Mouse (Mus musculus): ENCODE measurements at regions not wholly inside any gene's neighbourhood (a gene's known extent, or its start where the extent isn't known, plus 50 kb on each side); places are given as distances from the start of the nearest gene placed in this dataset.

- ATAC-seq (replicated peaks; ENCODE audit: low FRiP score): no peak
- WGBS: 74% methylated on average over 7 of the region's 7 CpGs
- Histone ChIP-seq H3K36me3 (ENCODE audit: control insufficient read depth, insufficient read depth, low read length) (no peaks in the 10 kb centered on the region), H3K4me2 (no peak overlapping the region), H3K9ac (ENCODE audit: low read depth, low read length) (no peak overlapping the region), H3K4me3 (ENCODE audit: low read depth, low read length) (no peak overlapping the region), H3K27me3 (replicated peaks; ENCODE audit: control insufficient read depth, insufficient read depth, low read length) (no peaks in the 10 kb centered on the region), H3K9me3 (ENCODE audit: control insufficient read depth, low read length) (no peaks in the 10 kb centered on the region), H3K27ac (ENCODE audit: low read depth, low read length) (no peak overlapping the region), H3K4me1 (replicated peaks; ENCODE audit: control insufficient read depth, insufficient read depth, low read length) (peaks cover 7% of the 10 kb centered on the region; the same call in 1 of the 2 replicates)
- no peak for DNase-seq (ENCODE audit: low spot score)
Observed at GRCm38 (mm10) chr17:83079361-83079685, 135.8 kb upstream of the Pkdcc start.

GRCm38 (mm10) chr17:83081729-83082128, 133.4 kb upstream of the Pkdcc start:
- Histone ChIP-seq H3K4me1 (replicated peaks; ENCODE audit: control insufficient read depth, insufficient read depth, low read length) (peaks cover 7% of the 10 kb centered on the region; the same call in 1 of the 2 replicates), H3K9me3 (ENCODE audit: control insufficient read depth, low read length) (no peaks in the 10 kb centered on the region), H3K9ac (ENCODE audit: low read depth, low read length) (no peak overlapping the region), H3K4me2 (no peak overlapping the region), H3K4me3 (ENCODE audit: low read depth, low read length) (no peak overlapping the region), H3K27me3 (replicated peaks; ENCODE audit: control insufficient read depth, insufficient read depth, low read length) (no peaks in the 10 kb centered on the region), H3K27ac (ENCODE audit: low read depth, low read length) (no peak overlapping the region), H3K36me3 (ENCODE audit: control insufficient read depth, insufficient read depth, low read length) (no peaks in the 10 kb centered on the region)
- DNase-seq (ENCODE audit: low spot score) (no peak), ATAC-seq (replicated peaks; ENCODE audit: low FRiP score) (no peak)
- 39% methylated on average over 8 of the region's 8 CpGs for WGBS

DNA sequence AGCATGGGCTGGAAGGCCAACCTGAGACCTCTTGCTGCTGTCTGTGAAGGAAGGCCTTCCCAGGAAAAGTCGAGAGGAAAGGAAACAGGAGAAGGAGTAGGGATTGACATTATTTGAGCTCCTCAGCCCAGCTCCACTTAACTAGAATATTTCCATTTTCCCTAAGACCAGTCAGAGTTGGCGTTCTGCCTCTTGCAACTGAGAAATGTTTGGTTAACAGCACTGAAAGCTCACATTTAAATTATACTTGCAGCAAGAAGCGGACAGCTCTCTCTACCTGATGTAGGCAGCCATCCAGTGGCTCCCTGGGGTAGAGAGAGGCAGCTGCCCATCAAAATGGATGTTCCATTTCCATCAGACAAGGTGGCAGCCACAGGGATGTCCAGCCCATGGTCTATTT, 131.6 kb upstream of the Pkdcc start:
- no peak for ATAC-seq (replicated peaks; ENCODE audit: low FRiP score)
- H3K27ac ChIP-seq (ENCODE audit: low read depth, low read length): no peak overlapping the region
- DNase-seq (ENCODE audit: low spot score): no peak
- no peaks in the 10 kb centered on the region for H3K27me3 ChIP-seq (replicated peaks; ENCODE audit: control insufficient read depth, insufficient read depth, low read length)
- H3K9me3 ChIP-seq (ENCODE audit: control insufficient read depth, low read length): no peaks in the 10 kb centered on the region
- no peak overlapping the region for H3K4me2 ChIP-seq
- peaks cover 4% of the 10 kb centered on the region; the same call in 1 of the 2 replicates for H3K4me1 ChIP-seq (replicated peaks; ENCODE audit: control insufficient read depth, insufficient read depth, low read length)
- 59% methylated on average over 3 of the region's 3 CpGs for WGBS
- H3K9ac ChIP-seq (ENCODE audit: low read depth, low read length): no peak overlapping the region
- H3K4me3 ChIP-seq (ENCODE audit: low read depth, low read length): no peak overlapping the region
- no peaks in the 10 kb centered on the region for H3K36me3 ChIP-seq (ENCODE audit: control insufficient read depth, insufficient read depth, low read length)

DNA sequence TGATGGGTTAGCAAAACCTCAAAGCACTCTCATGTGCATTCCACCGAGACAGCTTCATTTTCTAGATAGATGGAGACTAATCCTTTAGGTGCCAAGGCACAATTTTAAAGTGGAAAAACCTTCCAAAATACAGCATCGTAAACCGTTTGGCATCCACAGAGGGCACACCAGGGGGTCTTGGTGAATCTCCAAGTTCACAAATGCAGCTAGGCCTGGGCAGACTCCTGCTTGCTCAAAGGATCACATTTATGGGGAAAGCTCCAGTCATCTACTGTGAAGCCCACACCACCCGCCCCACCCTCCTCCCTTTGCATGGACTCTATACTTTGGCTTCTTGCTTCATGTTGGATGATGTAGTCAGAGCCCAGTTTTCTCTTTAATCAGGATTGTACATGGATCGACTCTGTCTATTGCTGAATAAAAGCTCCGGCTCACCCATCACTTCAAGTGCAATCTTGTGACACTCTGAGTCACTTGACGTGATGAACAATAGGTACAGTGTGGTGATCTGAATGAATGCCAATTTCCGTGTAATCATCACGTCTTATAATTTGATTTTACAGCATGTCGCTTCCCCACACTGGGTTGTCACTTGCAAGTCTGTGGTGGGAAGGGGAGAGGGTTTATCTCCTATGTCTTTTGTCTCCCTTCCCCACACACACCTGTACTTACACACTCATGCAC, 129.2 kb upstream of the Pkdcc start:
- Histone ChIP-seq H3K36me3 (ENCODE audit: control insufficient read depth, insufficient read depth, low read length) (no peaks in the 10 kb centered on the region), H3K9ac (ENCODE audit: low read depth, low read length) (no peak overlapping the region), H3K27me3 (replicated peaks; ENCODE audit: control insufficient read depth, insufficient read depth, low read length) (no peaks in the 10 kb centered on the region), H3K4me1 (replicated peaks; ENCODE audit: control insufficient read depth, insufficient read depth, low read length) (0 out of 2 replicates have a peak, but pooled peaks cover 2% of the 10 kb centered on the region), H3K4me3 (ENCODE audit: low read depth, low read length) (no peak overlapping the region), H3K4me2 (no peak overlapping the region), H3K9me3 (ENCODE audit: control insufficient read depth, low read length) (no peaks in the 10 kb centered on the region), H3K27ac (ENCODE audit: low read depth, low read length) (no peak overlapping the region)
- 86% methylated on average over 10 of the region's 10 CpGs for WGBS
- no peak for DNase-seq (ENCODE audit: low spot score)
- no peak for ATAC-seq (replicated peaks; ENCODE audit: low FRiP score)

DNA sequence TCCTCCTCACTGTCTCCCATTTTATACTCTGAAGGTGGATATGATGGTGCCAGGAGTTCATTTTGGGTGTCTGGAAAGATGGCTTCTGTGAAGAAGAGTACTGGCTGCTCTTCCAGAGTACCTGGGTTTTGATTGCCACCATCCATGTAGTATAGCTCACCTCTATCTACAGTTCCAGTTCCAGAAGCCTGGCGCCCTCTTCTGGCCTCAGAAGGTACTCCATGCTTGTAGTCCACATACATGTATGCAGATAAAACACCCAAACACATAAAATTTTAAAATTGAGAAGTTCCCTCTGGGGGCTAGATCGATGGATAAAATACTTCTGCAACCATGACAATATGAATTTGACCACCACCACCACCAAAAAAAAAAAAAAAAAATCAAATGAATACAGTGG, 128.4 kb upstream of the Pkdcc start:
- H3K9ac ChIP-seq (ENCODE audit: low read depth, low read length): no peak overlapping the region
- WGBS: 62% methylated on average over 2 of the region's 2 CpGs
- no peaks in the 10 kb centered on the region for H3K27me3 ChIP-seq (replicated peaks; ENCODE audit: control insufficient read depth, insufficient read depth, low read length)
- H3K36me3 ChIP-seq (ENCODE audit: control insufficient read depth, insufficient read depth, low read length): no peaks in the 10 kb centered on the region
- no peak overlapping the region for H3K27ac ChIP-seq (ENCODE audit: low read depth, low read length)
- no peak overlapping the region for H3K4me2 ChIP-seq
- H3K9me3 ChIP-seq (ENCODE audit: control insufficient read depth, low read length): no peaks in the 10 kb centered on the region
- H3K4me3 ChIP-seq (ENCODE audit: low read depth, low read length): no peak overlapping the region
- DNase-seq (ENCODE audit: low spot score): no peak
- ATAC-seq (replicated peaks; ENCODE audit: low FRiP score): no peak
- H3K4me1 ChIP-seq (replicated peaks; ENCODE audit: control insufficient read depth, insufficient read depth, low read length): 0 out of 2 replicates have a peak, but pooled peaks cover 2% of the 10 kb centered on the region

DNA sequence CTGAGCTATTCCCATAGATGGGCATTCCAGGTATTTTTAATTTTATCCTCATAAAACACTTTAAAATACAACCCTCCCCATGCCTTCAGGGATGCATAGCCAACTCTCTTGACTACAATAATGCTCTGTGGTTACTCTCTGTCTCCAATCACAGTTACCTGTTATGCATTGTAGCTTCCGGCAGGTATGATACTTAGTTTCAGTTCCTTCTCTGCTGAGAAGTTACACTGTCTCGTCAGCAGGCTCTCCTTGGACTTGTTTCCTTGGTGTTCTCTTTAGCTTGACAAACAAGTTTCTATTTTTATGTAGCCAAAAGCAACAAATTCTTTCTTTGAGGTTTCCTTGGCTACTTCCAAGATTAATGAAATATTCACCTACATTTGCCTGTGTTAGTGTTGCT, 126.6 kb upstream of the Pkdcc start:
- Histone ChIP-seq H3K27ac (ENCODE audit: low read depth, low read length) (no peak overlapping the region), H3K4me1 (replicated peaks; ENCODE audit: control insufficient read depth, insufficient read depth, low read length) (no peaks in the 10 kb centered on the region), H3K9ac (ENCODE audit: low read depth, low read length) (no peak overlapping the region), H3K9me3 (ENCODE audit: control insufficient read depth, low read length) (no peaks in the 10 kb centered on the region), H3K4me2 (no peak overlapping the region), H3K4me3 (ENCODE audit: low read depth, low read length) (no peak overlapping the region), H3K27me3 (replicated peaks; ENCODE audit: control insufficient read depth, insufficient read depth, low read length) (no peaks in the 10 kb centered on the region), H3K36me3 (ENCODE audit: control insufficient read depth, insufficient read depth, low read length) (no peaks in the 10 kb centered on the region)
- DNase-seq (ENCODE audit: low spot score) (no peak), ATAC-seq (replicated peaks; ENCODE audit: low FRiP score) (no peak)
- 71% methylated on average over 2 of the region's 2 CpGs for WGBS

DNA sequence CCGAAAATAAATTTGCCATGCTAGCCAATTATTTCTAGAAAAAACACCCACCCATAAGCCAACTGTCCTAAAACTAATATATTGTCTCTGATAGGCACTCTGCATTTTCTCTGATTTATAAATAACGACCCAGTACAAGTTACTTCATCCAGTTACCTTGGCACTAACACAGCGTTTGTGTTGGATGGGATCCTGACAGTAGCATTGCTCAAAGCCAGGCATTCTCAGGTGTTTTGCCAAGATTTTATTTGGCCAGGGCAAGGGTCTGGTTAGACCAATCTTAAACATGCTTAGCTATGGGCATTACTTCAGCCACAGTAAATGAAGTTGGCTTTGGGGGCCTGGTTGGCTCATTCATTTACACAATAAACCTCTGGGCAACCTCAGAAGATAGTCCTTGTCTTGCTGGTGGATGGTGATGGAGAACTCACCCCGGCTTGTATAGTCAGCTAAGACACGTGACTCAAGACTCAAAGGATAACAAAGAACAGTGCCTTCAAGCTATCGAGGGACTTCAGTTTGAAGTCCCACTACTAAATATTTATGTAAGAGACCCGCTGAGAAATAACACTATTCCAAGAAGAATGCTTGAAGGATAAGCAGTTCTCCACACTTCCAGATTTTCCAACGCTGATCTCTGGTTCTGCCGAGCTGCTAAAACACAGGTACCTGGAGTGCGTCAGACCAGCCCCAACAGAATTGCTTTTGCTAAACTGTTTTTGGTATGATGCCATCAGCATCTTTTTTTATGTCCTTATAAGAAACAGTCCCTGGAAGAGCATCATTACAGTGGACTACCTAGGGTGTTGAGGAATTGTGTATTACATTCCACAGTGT, 125.0 kb upstream of the Pkdcc start:
- no peaks in the 10 kb centered on the region for H3K27me3 ChIP-seq (replicated peaks; ENCODE audit: control insufficient read depth, insufficient read depth, low read length)
- DNase-seq (ENCODE audit: low spot score) (no peak), ATAC-seq (replicated peaks; ENCODE audit: low FRiP score) (no peak)
- WGBS: 71% methylated on average over 10 of the region's 10 CpGs
- H3K4me1 ChIP-seq (replicated peaks; ENCODE audit: control insufficient read depth, insufficient read depth, low read length): no peaks in the 10 kb centered on the region
- no peak overlapping the region for H3K27ac ChIP-seq (ENCODE audit: low read depth, low read length)
- no peak overlapping the region for H3K4me2 ChIP-seq
- H3K9ac ChIP-seq (ENCODE audit: low read depth, low read length): no peak overlapping the region
- no peaks in the 10 kb centered on the region for H3K36me3 ChIP-seq (ENCODE audit: control insufficient read depth, insufficient read depth, low read length)
- no peaks in the 10 kb centered on the region for H3K9me3 ChIP-seq (ENCODE audit: control insufficient read depth, low read length)
- no peak overlapping the region for H3K4me3 ChIP-seq (ENCODE audit: low read depth, low read length)

DNA sequence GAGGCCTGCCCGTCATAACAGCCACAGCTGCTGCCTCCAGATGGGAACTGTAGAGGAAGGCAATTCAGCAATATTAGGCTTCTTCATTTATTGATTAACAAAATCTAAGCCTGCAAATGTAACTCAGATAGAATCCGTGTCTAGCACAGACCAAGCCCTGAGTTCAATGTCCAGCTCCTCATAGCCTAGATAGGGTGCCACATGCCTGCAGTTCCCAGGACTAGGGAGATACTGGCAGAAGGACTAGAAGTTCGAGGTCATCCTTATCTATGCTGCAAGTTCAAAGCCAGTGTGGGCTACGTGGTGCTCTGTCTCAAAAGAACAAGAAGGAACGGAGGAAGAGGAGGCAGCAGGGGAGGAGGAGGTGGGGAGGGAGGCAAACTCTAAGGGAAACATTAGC, 121.2 kb upstream of the Pkdcc start:
- Histone ChIP-seq H3K27ac (ENCODE audit: low read depth, low read length) (no peak overlapping the region), H3K4me2 (no peak overlapping the region), H3K36me3 (ENCODE audit: control insufficient read depth, insufficient read depth, low read length) (no peaks in the 10 kb centered on the region), H3K9ac (ENCODE audit: low read depth, low read length) (no peak overlapping the region), H3K27me3 (replicated peaks; ENCODE audit: control insufficient read depth, insufficient read depth, low read length) (no peaks in the 10 kb centered on the region), H3K9me3 (ENCODE audit: control insufficient read depth, low read length) (no peaks in the 10 kb centered on the region), H3K4me3 (ENCODE audit: low read depth, low read length) (no peak overlapping the region), H3K4me1 (replicated peaks; ENCODE audit: control insufficient read depth, insufficient read depth, low read length) (0 out of 2 replicates have a peak, but pooled peaks cover 3% of the 10 kb centered on the region)
- DNase-seq (ENCODE audit: low spot score) (no peak), ATAC-seq (replicated peaks; ENCODE audit: low FRiP score) (no peak)
- 57% methylated on average over 5 of the region's 5 CpGs for WGBS

- Histone ChIP-seq H3K4me3 (ENCODE audit: low read depth, low read length) (no peak overlapping the region), H3K27ac (ENCODE audit: low read depth, low read length) (no peak overlapping the region), H3K9me3 (ENCODE audit: control insufficient read depth, low read length) (no peaks in the 10 kb centered on the region), H3K4me2 (no peak overlapping the region), H3K9ac (ENCODE audit: low read depth, low read length) (no peak overlapping the region), H3K4me1 (replicated peaks; ENCODE audit: control insufficient read depth, insufficient read depth, low read length) (peaks cover 10% of the 10 kb centered on the region), H3K36me3 (ENCODE audit: control insufficient read depth, insufficient read depth, low read length) (no peaks in the 10 kb centered on the region), H3K27me3 (replicated peaks; ENCODE audit: control insufficient read depth, insufficient read depth, low read length) (no peaks in the 10 kb centered on the region)
- ATAC-seq (replicated peaks; ENCODE audit: low FRiP score): no peak
- DNase-seq (ENCODE audit: low spot score): no peak
- WGBS: 52% methylated on average over 8 of the region's 8 CpGs
Observed at GRCm38 (mm10) chr17:83096451-83096850, 118.6 kb upstream of the Pkdcc start.
